Mouse (Mus musculus) spleen, embryonic (tissue): Measurements from ENCODE around the gene Gng12.

Source experiments
- CTCF ChIA-PET: fragments of 350-600 bp; sonication (Branson Sonifier 250); formaldehyde crosslinking; loops from one replicate; lab custom pipeline; 2022; lab: Charles Lee

Gene Gng12

GRCm38 (mm10) chr6:66915592-66915991 is 19.4 kb downstream of the Gng12 start:
- CTCF ChIA-PET: no interaction called here

- CTCF ChIA-PET: no interaction called here
Observed at GRCm38 (mm10) chr6:66917032-66917431, 20.8 kb downstream of the Gng12 start.

- CTCF ChIA-PET: interaction anchor here (0.7 kb wide), 1 partner anchor 119 kb away, joined by 7 read pairs; no protein-coding TSS in a partner anchor
Observed at GRCm38 (mm10) chr6:66920786-66921185, 24.6 kb downstream of the Gng12 start.

- CTCF ChIA-PET: no interaction called here
Observed at GRCm38 (mm10) chr6:66921755-66922154, 25.6 kb downstream of the Gng12 start.

GRCm38 (mm10) chr6:66922501-66922900 is 26.3 kb downstream of the Gng12 start:
- CTCF ChIA-PET: interaction anchor here (0.6 kb wide), 1 partner anchor 23 kb away, joined by 3 read pairs; no protein-coding TSS in a partner anchor

GRCm38 (mm10) chr6:66923851-66924250 is 27.7 kb downstream of the Gng12 start:
- CTCF ChIA-PET: no interaction called here

- CTCF ChIA-PET: no interaction called here
Observed at GRCm38 (mm10) chr6:66924315-66924965, 28.2 kb downstream of the Gng12 start.

- CTCF ChIA-PET: no interaction called here
Observed at GRCm38 (mm10) chr6:66926269-66926668, 30.1 kb downstream of the Gng12 start.

- CTCF ChIA-PET: interaction anchor here (0.6 to 1.0 kb wide), 4 partner anchors 14 to 232 kb away, joined by 3 to 8 read pairs (median 4); no protein-coding TSS in a partner anchor
Observed at GRCm38 (mm10) chr6:66928972-66929645, 32.9 kb downstream of the Gng12 start.

GRCm38 (mm10) chr6:66929694-66930093 is 33.5 kb downstream of the Gng12 start:
- CTCF ChIA-PET: interaction anchor here (0.5 to 1.0 kb wide), 3 partner anchors 14 to 395 kb away, joined by 3 to 5 read pairs (median 3); partner anchors contain the start of gene Mad2l1

GRCm38 (mm10) chr6:66932206-66932819 is 36.1 kb downstream of the Gng12 start:
- CTCF ChIA-PET: interaction anchor here (0.7 kb wide), 1 partner anchor 61 kb away, joined by 3 read pairs; no protein-coding TSS in a partner anchor

GRCm38 (mm10) chr6:66940656-66941235 is 44.5 kb downstream of the Gng12 start:
- CTCF ChIA-PET: interaction anchor here (1.0 kb wide), 1 partner anchor 33 kb away, joined by 3 read pairs; no protein-coding TSS in a partner anchor

GRCm38 (mm10) chr6:66941792-66942191 is 45.6 kb downstream of the Gng12 start:
- CTCF ChIA-PET: interaction anchor here (1.0 kb wide), 1 partner anchor 34 kb away, joined by 3 read pairs; no protein-coding TSS in a partner anchor

GRCm38 (mm10) chr6:66942826-66943225 is 46.6 kb downstream of the Gng12 start:
- CTCF ChIA-PET: no interaction called here

- CTCF ChIA-PET: interaction anchor here (0.6 kb wide), 3 partner anchors 13 to 37 kb away, joined by 3 to 12 read pairs (median 3); no protein-coding TSS in a partner anchor
Observed at GRCm38 (mm10) chr6:66943367-66944189, 47.4 kb downstream of the Gng12 start.

GRCm38 (mm10) chr6:66944190-66945003 is 48.2 kb downstream of the Gng12 start:
- CTCF ChIA-PET: interaction anchor here (0.6 kb wide), 3 partner anchors 12 to 472 kb away, joined by 3 to 12 read pairs (median 3); no protein-coding TSS in a partner anchor

- CTCF ChIA-PET: interaction anchor here (0.6 to 0.7 kb wide), 2 partner anchors 23 to 82 kb away, joined by 3 read pairs; no protein-coding TSS in a partner anchor
Observed at GRCm38 (mm10) chr6:66945004-66945356, 48.8 kb downstream of the Gng12 start.

GRCm38 (mm10) chr6:66948111-66948510 is 51.9 kb downstream of the Gng12 start:
- CTCF ChIA-PET: no interaction called here

- CTCF ChIA-PET: no interaction called here
Observed at GRCm38 (mm10) chr6:66948848-66949247, 52.7 kb downstream of the Gng12 start.
